Mouse (Mus musculus) ES-E14 (cell line): ENCODE data around the gene BC030867. TPM values are rescaled to one million over a fixed set of nuclear protein-coding genes. Genes with fewer than 3 reads are reported as not detected.

Experiments
- DNase-seq: peaks from one replicate; pipeline ENCODE4 v3.0.0-alpha.2; 2013; ENCODE audit warnings: low read depth, low spot score
- H3K27ac ChIP-seq: 2 replicates; pipeline ENCODE4 v1.5.1; 2012; ENCODE audit warnings: low read depth, mild to moderate bottlenecking, low read length, moderate library complexity, mixed read lengths; ENCODE audit not compliant: poor library complexity, insufficient read depth, severe bottlenecking
- H3K36me3 ChIP-seq: 2 replicates; pipeline ENCODE4 v1.6.1; 2012; ENCODE audit warnings: mild to moderate bottlenecking, low read length, moderate library complexity, mixed read lengths; ENCODE audit not compliant: control insufficient read depth, poor library complexity, insufficient read depth, severe bottlenecking
- H3K4me1 ChIP-seq, 2 experiments: fragments of 150-350 bp in 1 of 2; sonication (generic) in 1 of 2; 2 replicates each; pipeline ENCODE4 v1.6.1; 2012; ENCODE audit warnings: low read length in 2 of 2, mild to moderate bottlenecking in 1 of 2, mixed read lengths in 1 of 2; ENCODE audit not compliant: control insufficient read depth in 2 of 2, insufficient read depth in 2 of 2, poor library complexity in 1 of 2
- H3K4me3 ChIP-seq, 2 experiments: fragments of 150-350 bp in 1 of 2; sonication (generic) in 1 of 2; 2 replicates each; pipeline ENCODE4 v1.5.1; 2012; ENCODE audit warnings: low read length in 2 of 2, low read depth in 1 of 2, mild to moderate bottlenecking in 1 of 2, mixed read lengths in 1 of 2; ENCODE audit not compliant: insufficient read depth in 1 of 2, poor library complexity in 1 of 2, severe bottlenecking in 1 of 2
- H3K9ac ChIP-seq: 2 replicates; pipeline ENCODE4 v1.6.1; 2012; ENCODE audit warnings: low read depth, mild to moderate bottlenecking, low read length, mixed read lengths; ENCODE audit not compliant: poor library complexity, insufficient read depth, severe bottlenecking
- H3K9me3 ChIP-seq: fragments of 150-350 bp; sonication (generic); 2 replicates; pipeline ENCODE4 v1.6.1; 2012; ENCODE audit warnings: low read depth, mild to moderate bottlenecking, low read length; ENCODE audit not compliant: control insufficient read depth, insufficient read depth
- CHD2 ChIP-seq: IDR thresholded peaks from 2 replicates; pipeline ENCODE4 v1.6.1; 2014; ENCODE audit warnings: mild to moderate bottlenecking, low read depth, low read length, inconsistent platforms
- HCFC1 ChIP-seq: IDR thresholded peaks from 2 replicates; pipeline ENCODE4 v1.6.1; 2012; ENCODE audit warnings: low read length, inconsistent platforms, borderline replicate concordance; ENCODE audit not compliant: insufficient read depth
- MAFK ChIP-seq: IDR thresholded peaks from 2 replicates; pipeline ENCODE4 v1.6.1; 2014; ENCODE audit warnings: mild to moderate bottlenecking, low read depth, low read length, inconsistent platforms; ENCODE audit not compliant: insufficient read depth
- ZC3H11A ChIP-seq: IDR thresholded peaks from 2 replicates; pipeline ENCODE4 v1.6.1; 2012; ENCODE audit warnings: low read depth, mild to moderate bottlenecking, inconsistent platforms, low read length, borderline replicate concordance
- ZNF384 ChIP-seq: IDR thresholded peaks from 2 replicates; pipeline ENCODE4 v1.6.1; 2012; ENCODE audit warnings: low read depth, low read length, inconsistent platforms
- in situ Hi-C, 2 experiments: fragments of 600-800 bp; cut with MboI; formaldehyde crosslinking; loops; one replicate each; pipeline ENCODE4 v1.15.1; 2025; ENCODE audit warnings: low sequenced_read_pairs in 2 of 2, inconsistent platforms in 1 of 2; ENCODE audit not compliant: unreplicated experiment in 2 of 2
- total RNA-seq: library from RNA; depleted of rRNA; stranded (reverse); fragments of 300-350 nt; gene quantifications from 2 replicates; pipeline ENCODE4 v1.2.3, GENCODE M21; 2012

Gene BC030867
- total RNA-seq, 1 experiment, result 17.3 TPM

- Histone ChIP-seq H3K4me1 (peaks cover 9 to 48% of the 10 kb centered on the region in 2 experiments; a peak in 3 of 4 replicates), H3K4me3 (peak overlapping the region; percentile 88 to 94), H3K27ac (no peak overlapping the region), H3K9ac (peak overlapping the region; percentile 92; the same call in 1 of the 2 replicates), H3K36me3 (no peaks in the 10 kb centered on the region), H3K9me3 (no peaks in the 10 kb centered on the region)
- TF ChIP-seq HCFC1, result no peak
- no peak for TF ChIP-seq MAFK
- no peak for TF ChIP-seq ZC3H11A
- no peak for TF ChIP-seq CHD2
- no peak for TF ChIP-seq ZNF384
- in situ Hi-C loops, result no loop called here
- DNase-seq, result no peak
Measured at GRCm38 (mm10) chr11:102228646-102229268, 19.9 kb upstream of the BC030867 start.

DNA sequence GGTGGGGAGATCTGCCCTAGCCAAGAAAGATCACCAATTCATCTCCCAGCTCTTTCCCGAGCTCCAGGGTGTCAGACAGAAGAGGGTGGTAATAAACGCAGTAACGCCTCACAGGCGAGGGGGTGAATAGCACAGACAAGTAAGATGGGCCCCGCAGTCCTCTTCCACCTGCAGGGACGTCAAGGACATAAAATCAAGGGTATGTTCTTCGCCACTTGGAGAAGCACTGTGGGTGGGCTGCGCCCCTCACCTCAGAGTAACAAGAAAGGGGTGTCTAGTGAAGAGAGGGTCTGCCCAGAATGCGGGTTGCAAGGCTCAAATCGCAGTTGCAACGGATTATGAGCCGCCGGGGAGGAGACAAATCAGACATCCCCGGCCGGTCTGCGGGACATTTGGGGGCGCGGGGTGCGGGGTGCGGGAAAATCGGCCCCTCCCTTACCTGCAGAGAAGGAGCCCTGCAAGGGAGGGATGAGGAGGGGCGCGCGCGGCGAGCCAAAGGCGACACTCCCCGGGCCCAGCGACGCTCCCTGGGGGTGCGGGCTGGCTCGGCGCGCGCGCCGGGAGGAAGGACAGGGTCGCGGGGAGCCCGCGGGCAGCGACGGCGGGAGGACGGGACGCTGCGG, 19.2 kb upstream of the BC030867 start:
- no peaks in the 10 kb centered on the region for H3K9me3 ChIP-seq
- H3K9ac ChIP-seq, result peak overlapping the region; percentile 92
- in situ Hi-C loops, result no loop called here
- peak overlapping the region; percentile 88 to 94 for H3K4me3 ChIP-seq
- no peak for DNase-seq
- TF ChIP-seq MAFK (no peak), ZC3H11A (no peak), ZNF384 (no peak), CHD2 (no peak), HCFC1 (no peak)
- H3K27ac ChIP-seq, result peak overlapping the region; percentile 70; the same call in 1 of the 2 replicates
- H3K4me1 ChIP-seq, result peaks cover 6 to 41% of the 10 kb centered on the region in 2 experiments; a peak in 3 of 4 replicates
- H3K36me3 ChIP-seq, result no peaks in the 10 kb centered on the region

- Histone ChIP-seq H3K9me3 (no peaks in the 10 kb centered on the region), H3K4me3 (peak within 1 kb of the TSS; percentile 88 to 94), H3K9ac (peak within 1 kb of the TSS; percentile 92), H3K4me1 (peaks cover 5 to 35% of the 10 kb centered on the region in 2 experiments; a peak in 3 of 4 replicates), H3K36me3 (no peaks in the 10 kb centered on the region), H3K27ac (peak within 1 kb of the TSS; percentile 70; the same call in 1 of the 2 replicates)
- in situ Hi-C loops, result no loop called here
- DNase-seq, result peak; percentile 100
- TF ChIP-seq CHD2, result no peak
- TF ChIP-seq ZNF384, result no peak
- TF ChIP-seq HCFC1, result no peak
- TF ChIP-seq MAFK, result no peak
- no peak for TF ChIP-seq ZC3H11A
Measured at GRCm38 (mm10) chr11:102230006-102230741, 18.5 kb upstream of the BC030867 start, which contains the start of gene Hdac5. Gene Hdac5 (minus strand): TSS chr11:102230166.

DNA sequence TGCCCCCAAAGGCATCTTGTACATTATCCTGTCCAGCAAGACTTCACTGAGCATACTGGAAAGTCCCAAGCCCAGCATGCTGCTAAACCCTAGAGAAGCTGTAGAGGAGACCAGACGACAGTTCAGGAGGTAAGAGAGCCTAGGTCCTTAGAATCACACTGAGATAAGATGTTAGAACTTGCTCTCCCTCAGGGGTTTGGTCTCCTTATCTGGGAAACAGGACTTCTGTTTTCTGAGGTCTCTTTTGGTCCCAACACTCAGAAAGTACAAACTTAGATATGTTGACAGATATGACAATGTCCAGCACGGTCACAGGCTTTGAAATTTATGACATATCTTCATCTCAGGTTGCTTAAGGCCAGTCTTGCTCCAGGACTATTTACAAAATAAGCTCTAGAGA, 12.7 kb upstream of the BC030867 start:
- DNase-seq, result no peak
- Histone ChIP-seq H3K36me3 (no peaks in the 10 kb centered on the region), H3K4me3 (no peak overlapping the region), H3K9ac (no peak overlapping the region), H3K27ac (no peak overlapping the region), H3K4me1 (no peaks in the 10 kb centered on the region), H3K9me3 (no peaks in the 10 kb centered on the region; the same call in 1 of the 2 replicates)
- TF ChIP-seq MAFK, result no peak
- TF ChIP-seq ZNF384, result no peak
- TF ChIP-seq HCFC1, result no peak
- TF ChIP-seq CHD2, result no peak
- TF ChIP-seq ZC3H11A, result no peak
- in situ Hi-C loops, result no loop called here
